Mouse (Mus musculus) layer of hippocampus, adult 8-10 months (tissue): ENCODE data around the gene Bicral. TPM values are rescaled to one million over a fixed set of nuclear protein-coding genes. Genes with fewer than 3 reads are reported as not detected.
A peak's percentile ranks its signal among the peaks of the same experiment; 100 is the strongest.

Experiments
- DNase-seq, 2 experiments: peaks; one replicate each; pipeline ENCODE4 v3.0.0; 2022; ENCODE audit warnings: low spot score in 2 of 2
- total RNA-seq, 4 experiments: library from RNA; stranded (reverse); gene quantifications; 2 replicates each; pipeline ENCODE4 v1.2.4; 2022

The Bicral gene
- 10 to 100 TPM; 51.9 to 67.7 (median 61.2) TPM for total RNA-seq

DNA sequence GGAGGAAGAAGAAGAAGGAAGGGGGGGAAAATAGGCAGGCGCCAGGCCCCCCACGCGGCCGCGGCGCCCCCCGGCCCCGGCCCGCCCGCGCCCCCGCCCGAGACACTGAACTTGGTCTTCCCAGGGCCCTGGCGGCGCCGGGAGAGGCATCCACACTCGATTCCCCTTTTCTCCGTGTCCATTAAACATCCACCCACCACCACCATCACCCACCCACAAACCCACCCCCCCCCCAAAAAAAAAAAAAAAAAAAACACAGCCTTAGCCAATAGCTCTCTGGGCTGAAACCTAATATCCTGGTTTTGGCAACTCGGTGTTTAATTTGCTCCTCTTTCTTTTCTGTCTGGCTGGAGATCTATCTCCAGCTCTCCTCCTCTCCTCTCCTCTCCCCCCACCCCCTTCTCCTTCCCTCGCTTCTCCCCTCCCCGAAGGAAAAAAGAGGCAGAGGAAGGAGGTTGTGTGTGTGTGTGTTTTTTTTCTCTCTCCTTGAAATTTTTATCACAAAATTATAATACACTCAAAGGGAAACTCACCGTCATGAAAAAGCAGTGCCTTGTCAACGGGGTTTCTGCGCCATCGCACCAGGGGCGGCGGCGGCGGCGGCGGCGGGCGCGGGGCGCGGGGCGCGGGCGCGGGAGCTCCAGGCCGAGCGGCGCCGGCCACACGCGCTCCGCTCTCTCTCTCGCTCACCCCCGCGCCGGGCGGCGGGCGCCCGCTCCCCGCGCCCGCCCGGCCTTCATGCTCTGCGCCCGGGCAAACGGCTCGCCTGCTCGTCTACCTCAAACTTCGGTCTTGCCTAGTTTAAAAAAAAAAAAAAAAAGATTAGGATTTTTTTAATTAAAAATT, at the start of gene Bicral:
TSS of gene Bicral (minus strand) at position 580 of the 846 bp plus-strand sequence.
- peak in 1 of 2 experiments; percentile 53 for DNase-seq

DNA sequence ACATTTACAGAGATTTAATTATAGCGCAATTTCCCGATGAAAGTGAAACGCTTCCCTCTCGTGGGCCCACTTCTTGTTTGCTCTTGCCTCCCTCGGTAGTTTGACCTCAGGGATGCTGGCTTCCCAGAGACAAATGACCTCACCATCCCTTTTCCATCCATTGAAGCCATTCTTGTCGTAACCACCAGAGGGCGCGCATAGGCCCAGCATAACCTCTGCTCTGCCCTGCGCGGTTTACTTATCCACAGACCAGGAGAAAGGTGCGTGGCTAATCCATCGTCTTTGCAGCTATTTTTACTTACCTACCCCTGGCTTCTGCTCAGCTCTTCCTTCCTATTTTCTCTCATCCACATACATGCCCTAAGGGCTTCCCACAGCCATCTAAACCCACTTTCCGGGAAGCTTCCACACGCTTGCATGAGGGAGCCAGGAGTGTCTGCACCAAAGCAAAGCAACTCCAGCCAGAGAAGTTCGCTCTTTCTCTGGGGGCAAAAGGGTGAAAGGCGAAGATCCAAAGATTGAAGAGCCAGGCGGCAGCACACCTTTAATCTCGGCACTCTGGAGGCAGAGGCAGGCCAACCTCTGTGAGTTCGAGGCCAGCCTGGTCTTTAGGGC, 45.7 kb upstream of the Bicral start:
- peak; percentile 63 to 74 for DNase-seq

DNA sequence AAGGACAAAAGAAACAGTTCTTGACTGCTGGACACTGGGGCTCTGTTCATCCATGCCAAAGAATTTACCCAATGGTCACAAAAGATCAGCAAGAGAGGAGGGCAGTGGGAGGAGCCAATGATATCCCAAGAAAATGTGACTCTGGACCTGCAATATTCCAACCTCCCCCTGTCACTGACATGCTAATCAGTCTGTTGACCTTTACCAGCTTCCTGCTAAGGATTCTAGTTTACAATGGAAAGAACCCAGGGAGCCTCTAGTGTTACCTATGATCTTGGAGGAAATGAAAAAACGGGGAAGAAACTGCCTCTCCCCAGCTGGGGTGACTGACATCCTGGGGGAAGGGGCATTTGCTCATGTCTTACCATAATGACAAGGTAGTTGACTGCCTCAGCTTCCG, 42.7 kb upstream of the Bicral start:
- no peak for DNase-seq

DNA sequence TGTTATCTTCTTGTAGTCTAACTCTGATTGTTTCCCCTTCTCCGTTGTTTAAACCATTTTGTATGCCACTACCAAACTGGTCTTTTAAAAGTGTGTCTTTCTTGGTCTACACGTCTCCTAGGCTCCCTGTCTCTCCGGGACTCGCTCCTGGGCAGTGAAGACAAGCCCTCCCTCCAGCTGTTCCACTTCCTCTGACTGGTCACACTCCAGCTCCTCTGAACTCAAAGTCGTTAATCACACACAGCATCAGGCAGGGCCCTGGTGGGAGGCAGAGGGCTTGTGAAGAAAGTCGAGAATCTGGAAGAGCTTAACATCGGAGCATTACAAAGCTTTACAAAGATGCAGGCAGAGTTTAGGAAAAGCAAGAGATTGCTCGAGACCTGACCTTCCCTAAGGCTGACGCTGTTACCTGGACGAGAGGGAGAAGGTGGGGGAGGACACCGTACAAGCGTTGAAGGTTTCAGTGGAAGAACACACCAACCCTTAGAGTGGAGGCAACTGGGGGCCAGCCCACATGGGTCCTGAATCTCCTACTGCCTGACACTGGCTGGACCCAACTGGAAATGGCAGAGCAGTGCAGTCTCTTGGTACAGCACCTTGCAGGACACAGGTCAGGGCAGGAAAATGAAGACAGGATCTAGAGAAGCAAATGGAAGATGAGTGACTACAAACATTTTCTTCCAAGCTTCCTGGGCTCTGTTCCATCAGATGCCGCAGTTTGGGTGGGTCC, 39.1 kb upstream of the Bicral start:
- no peak for DNase-seq

DNA sequence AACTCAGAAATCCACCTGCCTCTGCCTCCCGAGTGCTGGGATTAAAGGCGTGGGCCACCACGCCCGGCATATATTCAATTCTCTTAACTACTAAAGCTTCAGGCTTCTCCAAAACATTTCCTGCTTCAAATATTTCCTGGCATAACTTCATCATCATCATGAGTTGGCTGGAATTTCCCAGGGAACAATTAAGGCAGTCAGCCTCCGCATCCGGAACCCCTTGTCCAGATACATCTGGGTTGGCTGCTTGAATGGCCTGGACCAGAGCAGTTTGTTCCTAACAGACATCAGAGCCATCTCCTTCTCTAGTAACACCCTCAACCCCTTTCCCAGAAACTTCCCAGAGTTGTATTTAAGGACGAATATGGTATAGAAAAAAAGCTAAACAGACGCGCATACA, 37.1 kb upstream of the Bicral start:
- no peak for DNase-seq

DNA sequence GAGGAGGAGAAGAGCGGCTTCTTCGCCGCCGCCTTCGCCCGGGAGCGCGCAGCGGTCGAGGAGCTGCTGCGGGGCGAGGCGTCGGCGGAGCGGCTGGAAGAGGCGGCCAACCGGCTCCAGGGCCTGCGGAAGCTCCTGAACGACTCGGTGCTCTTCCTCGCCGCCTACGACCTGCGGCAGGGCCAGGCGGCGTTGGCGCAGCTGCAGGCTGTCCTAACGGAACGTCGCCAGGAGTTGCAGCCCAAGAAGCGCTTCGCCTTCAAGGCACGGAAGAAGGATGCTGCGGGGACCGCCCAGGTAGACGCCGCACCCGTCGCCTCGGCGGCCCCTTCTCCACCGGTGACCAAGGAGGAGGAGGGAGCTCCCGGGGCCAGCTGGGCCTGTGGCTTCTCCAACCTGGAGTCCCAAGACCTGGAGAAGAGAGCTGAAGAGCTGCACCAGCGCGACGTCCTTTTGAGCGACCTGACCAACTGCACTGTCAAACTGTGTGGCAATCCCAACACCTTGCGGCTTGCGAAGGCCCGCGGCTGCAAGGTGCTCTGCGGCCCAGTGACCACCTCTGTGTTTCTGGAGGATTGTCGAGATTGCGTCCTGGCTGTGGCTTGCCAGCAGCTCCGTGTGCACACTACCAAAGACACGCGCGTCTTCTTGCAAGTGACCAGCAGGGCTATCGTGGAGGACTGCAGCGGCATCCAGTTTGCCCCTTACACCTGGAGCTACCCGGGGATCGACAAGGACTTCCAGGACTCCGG, 32.7 kb upstream of the Bicral start:
- peak in 1 of 2 experiments; percentile 40 for DNase-seq

DNA sequence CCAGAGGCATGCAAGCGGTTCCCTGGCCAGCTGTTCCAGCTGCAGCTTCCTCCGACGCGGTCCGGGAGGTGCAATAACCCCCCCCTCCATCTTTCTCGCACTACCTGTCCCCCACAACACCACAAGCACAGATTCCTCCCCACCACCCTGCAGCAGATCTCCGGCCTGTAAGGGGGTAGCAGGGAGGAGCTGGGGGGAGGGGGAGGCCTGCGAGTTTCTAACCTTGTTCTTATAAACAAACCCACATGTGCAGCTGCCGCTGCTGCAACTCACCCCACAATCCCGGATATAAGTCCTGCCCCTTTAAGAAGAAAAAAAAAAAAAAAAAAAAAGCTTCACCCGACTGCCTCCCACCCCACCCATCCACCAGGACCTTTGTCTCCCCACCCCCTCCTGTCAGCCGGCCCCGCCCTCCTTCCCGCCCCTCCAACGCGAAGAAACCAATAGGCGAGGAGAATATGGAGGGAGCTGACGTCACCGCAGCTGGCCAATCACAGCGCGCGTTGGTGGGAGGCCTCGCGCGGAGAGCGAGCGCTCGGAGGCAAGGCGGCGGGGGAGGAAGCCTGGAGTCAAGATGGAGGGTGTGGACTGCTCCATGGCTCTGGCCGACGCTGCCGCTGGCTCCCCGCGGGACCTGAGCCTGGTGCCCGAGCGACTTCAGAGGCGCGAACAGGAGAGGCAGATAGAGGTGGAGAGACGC, 32.0 kb upstream of the Bicral start, which contains the start of gene Tbcc:
TSS of gene Tbcc (plus strand) at position 569 of the 700 bp plus-strand sequence.
- DNase-seq, result peak; percentile 95 to 97

DNA sequence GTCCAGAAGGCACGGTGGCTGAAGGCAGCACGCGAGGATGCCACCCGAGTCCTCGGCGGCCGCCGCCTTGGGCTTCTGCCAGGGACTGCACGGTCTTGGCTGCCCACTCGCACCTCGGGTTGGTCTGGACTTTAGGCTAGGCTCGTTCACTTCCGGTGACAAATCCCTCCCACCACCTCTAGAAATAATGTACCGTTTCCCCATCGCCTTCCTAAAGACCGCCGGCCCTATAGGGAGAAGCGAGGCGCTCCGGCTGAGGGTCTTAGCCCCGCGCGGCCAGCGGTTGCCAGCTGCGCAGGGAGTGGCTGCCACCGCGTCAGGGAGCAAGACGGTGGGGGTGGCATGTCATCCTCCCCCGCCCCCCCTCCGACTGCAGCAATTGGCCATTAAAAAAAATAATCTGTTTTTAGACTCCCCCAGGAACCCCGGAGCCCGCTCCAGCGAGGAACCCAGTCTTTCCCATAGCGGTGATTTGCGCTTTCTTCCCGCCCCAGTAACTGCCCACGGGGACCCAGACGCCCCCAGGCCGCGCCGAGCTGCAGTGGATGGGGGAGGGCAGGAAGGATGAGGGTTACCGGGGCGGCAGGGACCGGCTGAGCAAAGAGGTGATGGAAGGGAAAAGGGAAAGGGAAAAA, 31.3 kb upstream of the Bicral start:
- DNase-seq, result peak; percentile 64 to 65

DNA sequence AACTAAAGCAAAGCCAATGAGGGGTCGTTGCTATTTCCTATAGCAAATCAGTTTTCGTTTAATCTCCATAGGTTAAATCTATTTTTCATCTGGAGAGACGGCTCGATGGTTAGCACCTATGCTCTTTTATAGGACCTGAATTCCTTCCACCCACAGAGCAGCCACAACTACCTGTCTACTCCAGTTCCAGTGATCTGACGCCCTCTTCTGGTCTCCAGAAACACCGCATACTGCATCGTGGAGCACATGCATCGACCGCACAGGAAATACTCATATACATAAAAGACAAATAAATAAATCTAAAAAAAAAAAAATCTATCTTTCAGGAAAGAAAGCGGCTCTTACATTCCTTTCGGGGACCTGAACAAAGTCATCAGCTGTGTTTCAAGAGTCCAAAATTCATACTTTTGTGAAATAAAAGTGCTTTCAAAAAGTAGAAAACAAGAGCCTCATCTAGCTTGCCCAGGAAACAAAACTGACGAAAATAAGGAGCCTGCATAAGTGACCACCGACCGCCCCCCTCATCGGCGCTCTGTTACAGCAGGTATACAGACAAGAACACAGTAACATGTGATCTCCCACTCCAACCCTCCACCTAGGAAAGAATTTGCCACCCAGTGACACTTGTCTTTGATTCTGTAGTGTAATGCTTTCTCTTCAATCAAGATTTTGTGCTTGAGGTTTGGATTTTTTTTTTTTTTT, 30.4 kb upstream of the Bicral start:
- peak in 1 of 2 experiments; percentile 51 for DNase-seq

DNA sequence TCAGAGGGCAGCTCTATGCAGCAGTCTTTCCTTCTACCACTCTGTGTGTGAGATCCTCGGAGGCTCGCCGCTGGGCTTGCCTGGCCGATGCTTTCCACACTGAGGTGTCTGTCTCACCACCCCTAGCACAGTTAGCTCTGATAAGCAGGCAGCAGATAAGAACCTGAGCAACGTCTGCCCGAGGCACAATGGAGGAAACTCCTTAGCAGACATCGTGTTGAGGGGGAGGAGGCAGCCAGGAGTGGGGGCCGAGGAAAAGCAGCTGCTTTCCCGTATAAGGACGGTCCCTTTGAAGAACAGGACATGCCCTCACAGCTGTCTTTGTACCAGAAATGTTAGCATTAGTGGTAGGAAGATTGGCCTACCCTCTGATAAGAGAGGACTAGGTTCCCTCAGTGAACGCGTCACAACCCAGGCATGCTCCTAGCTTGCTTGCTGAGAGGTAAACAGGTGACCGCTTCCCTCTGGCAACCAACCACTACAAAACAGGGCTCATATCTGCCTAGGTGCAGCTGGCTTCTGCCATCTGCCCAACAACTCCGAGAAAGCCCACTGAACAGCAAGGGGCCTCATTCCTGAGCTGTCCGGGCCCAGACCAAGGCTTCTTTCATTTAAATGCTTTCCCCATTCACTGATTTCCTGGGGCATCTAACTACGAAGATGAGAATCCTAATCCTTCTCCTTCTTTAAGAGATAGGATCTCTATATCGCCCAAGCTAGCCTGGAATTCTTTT, 27.8 kb upstream of the Bicral start:
- no peak for DNase-seq

DNA sequence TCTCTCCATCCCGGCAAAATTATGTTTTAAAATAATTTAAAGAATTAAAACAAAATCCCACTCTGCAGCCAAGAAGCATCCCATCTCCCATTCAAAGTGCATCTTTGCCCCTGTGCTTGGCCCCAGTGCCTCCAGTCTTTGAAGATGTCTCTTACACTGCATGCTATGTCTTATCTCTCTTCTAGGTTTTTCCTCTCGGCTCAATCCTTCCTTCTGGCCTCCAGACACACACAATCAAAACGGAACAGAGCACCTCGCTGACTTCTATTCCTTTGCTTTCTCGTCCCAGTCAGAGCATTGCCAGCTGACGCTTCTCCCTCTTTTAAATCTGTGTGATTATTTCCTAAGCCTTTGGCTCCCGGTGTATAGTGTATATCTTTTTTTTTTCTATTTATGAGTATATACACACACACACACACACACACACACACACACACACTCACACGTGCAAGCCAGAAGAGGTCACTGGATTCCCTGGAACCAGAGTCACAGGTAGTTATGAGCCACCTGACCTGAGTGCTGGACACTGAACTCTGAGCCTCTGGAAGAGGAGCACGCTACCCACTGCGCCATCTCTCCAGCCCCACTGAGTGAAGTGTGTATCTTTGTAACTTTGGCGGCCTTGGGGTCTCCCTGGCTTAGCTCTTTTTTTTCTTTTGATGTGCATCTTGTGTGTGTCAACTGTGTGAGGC, 27.1 kb upstream of the Bicral start:
- no peak for DNase-seq

DNA sequence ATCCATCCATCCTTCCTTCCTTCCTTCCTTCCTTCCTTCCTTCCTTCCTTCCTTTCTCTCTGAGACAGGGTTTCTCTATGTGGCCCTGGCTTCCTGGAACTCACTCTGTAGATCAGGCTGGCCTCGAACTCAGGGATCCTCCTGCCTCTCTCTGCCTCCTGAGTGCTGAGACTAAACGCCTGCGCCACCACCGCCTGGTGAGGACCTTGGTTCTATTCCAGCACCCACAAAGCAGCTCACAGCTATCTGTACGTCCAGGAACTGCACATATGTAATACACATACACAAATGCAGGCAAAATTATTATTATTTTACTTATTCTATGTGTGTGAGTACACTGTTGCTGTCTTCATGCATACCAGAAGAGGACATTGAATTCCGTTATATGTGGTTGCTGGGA, 26.5 kb upstream of the Bicral start:
- no peak for DNase-seq

DNA sequence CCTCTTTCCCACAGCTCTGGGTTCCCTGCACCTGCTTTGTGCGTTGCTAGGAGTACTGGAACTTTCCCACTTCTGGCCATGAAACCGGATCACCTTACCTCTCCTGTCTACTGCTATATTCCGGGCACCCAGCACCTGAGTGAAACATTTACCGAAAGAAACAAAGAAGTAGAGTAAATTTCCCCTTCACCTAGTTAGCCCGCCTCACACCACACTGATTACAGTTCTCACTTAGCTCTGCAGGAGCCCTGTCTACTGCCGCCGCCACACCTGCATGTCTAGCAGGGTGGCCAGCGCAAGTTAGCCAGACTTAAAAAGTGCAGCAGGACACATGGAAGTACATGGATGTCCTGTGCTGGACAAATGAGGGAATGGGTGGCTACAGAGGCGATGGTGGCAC, 24.8 kb upstream of the Bicral start:
- DNase-seq, result no peak

DNA sequence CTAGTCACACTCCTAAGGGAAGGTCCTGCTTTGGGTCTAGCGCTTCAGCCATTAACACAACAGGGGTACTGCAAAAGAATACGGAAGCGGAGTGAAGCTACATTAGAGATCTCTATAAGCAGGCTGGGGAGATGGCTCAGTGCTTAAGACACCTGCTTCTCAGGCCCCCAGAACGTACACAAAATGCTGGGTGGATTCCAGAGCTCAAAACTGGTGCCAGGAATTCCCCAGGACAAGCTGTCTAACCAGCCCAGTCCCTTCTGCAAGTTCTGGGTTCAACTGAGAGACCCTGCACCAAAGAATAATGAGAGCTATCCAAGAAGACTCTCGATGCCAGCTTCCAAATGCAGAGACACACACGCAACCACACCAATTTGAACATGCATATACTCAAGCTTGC, 23.4 kb upstream of the Bicral start:
- DNase-seq, result no peak

DNA sequence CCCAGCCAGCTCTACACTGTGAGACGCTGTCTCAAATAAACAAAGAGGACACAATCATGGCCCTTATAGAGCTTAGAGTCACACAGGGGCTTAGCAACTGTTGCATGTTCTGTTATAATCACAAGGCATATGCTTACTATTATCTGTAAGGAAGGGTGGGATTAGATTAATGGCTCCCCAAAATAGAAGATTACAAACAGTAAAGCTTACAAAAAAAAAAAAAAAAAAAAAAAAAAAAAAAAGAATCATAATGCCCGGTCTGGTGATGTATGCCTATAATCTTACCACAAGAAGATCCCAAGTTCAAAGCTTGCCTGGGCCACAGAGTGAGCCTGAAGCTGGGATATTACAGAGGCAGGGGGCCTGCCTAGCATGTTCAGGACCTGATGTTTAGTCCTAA, 22.0 kb upstream of the Bicral start:
- DNase-seq, result no peak

DNA sequence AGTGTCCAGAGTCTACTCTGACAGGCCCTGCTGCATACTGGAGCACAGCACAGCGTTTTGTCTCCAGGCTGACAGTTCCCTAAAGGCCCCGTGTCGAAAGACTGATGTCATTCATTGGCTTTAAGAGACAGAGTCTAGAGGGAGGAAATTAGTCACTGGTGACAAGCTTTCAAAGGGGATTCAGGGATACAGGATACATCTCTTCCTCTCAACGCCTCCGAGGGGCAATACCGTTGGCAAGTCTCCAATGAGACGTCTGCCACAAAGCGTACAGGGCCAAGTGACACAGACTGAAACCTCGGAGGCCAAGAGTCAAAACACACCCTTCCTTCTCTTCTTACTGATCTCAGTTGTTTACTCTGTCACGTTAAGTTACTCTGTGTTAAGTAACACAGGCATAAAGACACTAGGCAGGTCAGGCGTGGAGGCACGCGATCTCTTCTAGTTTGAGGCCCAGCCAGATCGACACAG, 21.6 kb upstream of the Bicral start:
- DNase-seq, result no peak

DNA sequence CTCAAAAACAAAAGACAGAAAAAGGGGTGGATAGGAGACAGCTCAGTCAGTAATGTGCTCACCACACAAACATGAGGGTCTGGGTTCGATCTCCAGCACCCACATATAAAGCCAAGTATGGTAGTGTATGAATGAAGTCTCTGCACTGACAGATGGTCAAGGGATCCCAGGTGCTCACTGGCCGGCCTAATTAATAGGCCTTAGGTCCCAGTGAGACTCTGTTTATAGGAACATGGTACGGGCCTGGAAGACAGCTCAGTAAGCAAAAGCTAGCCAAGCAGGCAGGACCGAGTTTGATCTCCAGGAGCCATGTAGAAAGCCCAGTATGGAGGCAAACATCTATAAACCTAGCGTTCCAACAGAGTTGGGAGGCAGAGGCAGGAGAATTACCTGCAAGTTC, 18.8 kb upstream of the Bicral start:
- DNase-seq, result no peak

DNA sequence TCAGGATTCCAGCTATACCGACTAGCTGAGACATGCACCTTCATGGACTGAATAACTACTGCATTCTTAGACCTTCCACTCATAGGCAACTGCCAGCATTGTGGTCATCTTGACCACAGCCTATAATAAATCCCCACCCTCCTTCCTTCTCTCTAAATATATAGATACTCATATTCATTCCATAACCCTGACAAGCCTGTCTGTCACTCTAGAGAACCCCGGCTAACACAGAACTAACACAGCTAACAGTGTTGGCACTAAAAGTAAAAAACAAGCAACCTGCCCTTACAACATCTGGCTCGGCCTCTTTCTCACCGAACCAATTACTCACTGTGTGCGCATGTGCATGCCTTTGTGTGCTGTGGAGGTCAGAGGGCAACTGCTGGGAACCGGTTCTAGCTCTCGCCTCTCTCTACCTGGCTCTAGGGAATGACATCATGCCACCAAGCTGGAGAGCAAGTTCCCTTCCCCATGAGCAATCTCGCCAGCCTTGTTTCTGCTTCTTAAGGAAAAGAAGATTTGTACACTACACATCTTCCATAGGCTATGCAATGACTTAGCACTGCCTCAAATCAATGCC, 18.2 kb upstream of the Bicral start:
- DNase-seq, result no peak
